Mouse (Mus musculus) testis, postnatal 14 days (tissue): ENCODE data around the gene Rbm26.

Source experiments
- DNase-seq: peaks from one replicate; pipeline ENCODE4 v3.0.0; 2021; ENCODE audit warnings: low spot score

Rbm26 gene

GRCm38 (mm10) chr14:105085332-105085993 lies 91.7 kb downstream of the Rbm26 start:
- DNase-seq, result no peak

DNA sequence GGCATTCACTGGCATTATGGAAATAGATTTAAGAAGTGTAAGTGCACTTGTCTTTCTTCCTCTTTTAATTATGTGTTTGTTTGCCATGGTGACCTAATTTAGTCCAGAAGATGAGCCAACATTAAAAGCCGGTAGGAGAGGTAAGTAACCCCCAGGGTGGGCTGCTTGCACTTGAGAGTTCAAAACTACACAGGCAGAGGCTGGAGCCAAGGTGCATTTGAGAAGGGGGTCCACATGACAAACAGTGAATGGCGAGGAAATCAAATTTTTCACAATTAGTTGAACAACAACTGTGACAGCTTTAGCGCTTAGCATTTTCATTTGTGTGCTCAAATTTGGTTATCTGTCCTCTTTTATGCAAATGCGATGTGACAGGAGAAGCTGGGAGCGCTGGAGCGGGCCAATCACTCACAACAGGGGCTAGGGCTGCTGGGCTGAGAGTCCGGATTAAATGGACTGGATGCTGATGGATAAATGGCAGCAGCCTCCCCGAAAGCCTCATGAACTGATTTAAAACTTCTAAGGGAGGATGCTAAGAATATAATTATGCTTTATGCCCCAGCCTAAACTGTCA lies 92.3 kb downstream of the Rbm26 start:
- DNase-seq, result no peak

DNA sequence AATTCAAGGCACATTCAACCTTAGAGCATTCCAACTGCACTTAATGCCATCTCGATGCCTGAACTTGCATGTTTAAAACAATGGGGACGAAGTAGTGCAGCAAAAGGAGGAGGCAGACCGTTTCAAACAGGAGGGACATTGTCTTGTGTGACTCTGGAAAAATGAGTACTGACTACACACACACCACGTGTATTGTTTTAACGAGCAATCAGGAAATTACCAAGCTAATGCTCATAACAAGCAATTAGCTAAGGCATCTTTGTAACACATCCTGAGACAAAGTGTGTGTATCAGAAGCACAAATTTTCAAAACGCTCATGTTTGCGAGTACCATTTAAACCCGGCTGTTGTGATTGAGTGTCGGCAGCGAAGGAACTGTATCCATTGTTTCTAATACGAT lies 93.0 kb downstream of the Rbm26 start:
- no peak for DNase-seq

GRCm38 (mm10) chr14:105074776-105075175 lies 102.4 kb downstream of the Rbm26 start:
- DNase-seq, result no peak

DNA sequence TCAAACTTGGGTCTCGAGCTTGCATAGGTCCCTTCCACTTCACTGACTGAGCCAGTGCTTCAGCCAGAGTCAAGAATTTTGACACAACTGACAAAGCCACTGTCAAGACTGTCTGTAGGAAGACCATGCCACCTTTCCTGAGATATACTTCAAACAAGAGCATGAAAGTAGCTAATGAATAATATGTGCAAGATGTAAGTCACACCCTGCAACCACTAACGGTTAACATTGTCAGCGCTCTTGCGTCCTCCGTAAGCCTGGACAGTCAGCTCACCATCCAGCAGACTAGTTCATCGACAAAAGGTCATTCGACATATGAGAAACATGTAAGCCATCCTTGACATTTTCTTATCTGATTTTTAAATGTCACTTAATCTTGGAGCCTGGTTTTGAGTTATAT lies 102.8 kb downstream of the Rbm26 start:
- DNase-seq, result no peak

- no peak for DNase-seq
Measured at GRCm38 (mm10) chr14:105071010-105071509, 106.1 kb downstream of the Rbm26 start.

DNA sequence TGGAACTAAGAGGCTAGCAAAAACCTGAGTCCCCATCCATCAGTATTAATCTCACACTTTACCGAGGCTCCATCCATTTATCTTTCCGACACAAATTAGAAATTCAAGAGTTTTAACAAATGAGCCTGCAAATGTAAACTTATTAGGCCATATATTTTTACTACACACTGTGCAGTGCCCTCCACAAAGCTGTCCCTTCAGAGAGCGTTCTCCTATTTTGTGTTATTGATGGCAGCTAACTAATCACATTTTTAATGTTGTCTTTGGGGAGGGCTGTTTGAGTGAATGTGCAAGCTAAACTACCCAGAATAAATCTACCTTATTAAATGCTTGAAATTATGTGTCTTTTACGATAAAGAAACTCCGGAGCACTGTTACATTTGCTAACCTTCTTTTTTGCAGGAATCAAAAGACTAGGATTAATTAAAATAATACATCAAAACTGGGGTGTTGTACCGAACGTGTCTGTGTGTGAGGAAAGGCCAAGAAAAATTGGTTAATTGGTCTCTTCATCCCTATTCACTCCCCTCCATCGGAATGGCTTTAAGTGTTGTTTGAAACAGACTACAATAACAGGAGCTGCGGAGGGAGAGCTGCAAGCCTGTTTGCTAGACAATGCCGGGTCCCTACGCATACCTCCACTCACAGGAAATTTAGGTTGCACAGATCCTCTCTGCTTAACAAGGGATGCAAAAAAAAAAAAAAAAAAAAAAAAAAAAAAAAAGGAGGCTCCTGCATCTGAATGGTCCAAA lies 106.7 kb downstream of the Rbm26 start:
- DNase-seq, result no peak

GRCm38 (mm10) chr14:105068060-105068459 lies 109.1 kb downstream of the Rbm26 start:
- DNase-seq, result no peak

GRCm38 (mm10) chr14:105064243-105064642 lies 112.9 kb downstream of the Rbm26 start:
- no peak for DNase-seq

DNA sequence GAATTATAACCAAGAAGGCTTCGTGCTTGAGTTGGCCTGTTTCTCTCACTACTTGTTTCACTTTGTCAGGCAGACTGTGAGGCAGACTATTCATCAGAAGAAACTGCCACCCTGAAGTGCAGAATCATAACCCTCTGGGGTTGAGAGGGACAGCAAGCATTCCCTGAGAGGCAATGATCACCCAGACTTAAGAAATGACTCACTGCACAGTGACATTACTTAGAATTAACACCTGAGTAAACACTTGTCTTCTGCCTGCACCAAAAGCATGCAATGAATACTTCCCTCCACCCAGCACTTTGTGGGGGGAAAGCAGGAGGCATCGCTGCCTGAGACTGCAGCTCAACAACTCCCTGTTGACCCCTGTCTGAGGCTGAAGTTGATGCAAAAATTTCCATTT lies 115.9 kb downstream of the Rbm26 start:
- no peak for DNase-seq

GRCm38 (mm10) chr14:105057934-105058333 lies 119.2 kb downstream of the Rbm26 start:
- no peak for DNase-seq
